Mouse (Mus musculus) lung, adult 2 months (tissue): ENCODE data around the gene Mmp11. TPM values are rescaled to one million over a fixed set of nuclear protein-coding genes. Genes with fewer than 3 reads are reported as not detected.

Experiments used
- DNase-seq: peaks from one replicate; pipeline ENCODE4 v3.0.0; 2022
- H3K4me1 ChIP-seq: fragments of 200-500 bp; 2 replicates; pipeline ENCODE4 v1.6.1; 2011; ENCODE audit warnings: low read length; ENCODE audit not compliant: control insufficient read depth, insufficient read depth
- H3K4me3 ChIP-seq: fragments of 200-500 bp; replicated peaks from 2 replicates; pipeline ENCODE3; 2011; ENCODE audit warnings: low read depth, mild to moderate bottlenecking, control low read depth, low read length; ENCODE audit errors: extremely low read depth
- CTCF ChIP-seq: fragments of 200-500 bp; IDR thresholded peaks from 2 replicates; pipeline ENCODE4 v1.5.1; 2011; ENCODE audit warnings: mild to moderate bottlenecking, low read length, control low read depth; ENCODE audit not compliant: insufficient read depth
- POLR2A ChIP-seq: fragments of 200-500 bp; IDR thresholded peaks from 2 replicates; pipeline ENCODE4 v1.6.1; 2011; ENCODE audit warnings: low read depth, mild to moderate bottlenecking, control low read depth, low read length, borderline replicate concordance; ENCODE audit errors: extremely low read depth
- WGBS: fragments of 180-500 bp; shearing (Covaris S2); methylation state at CpG from one replicate; pipeline ENCODE4 v1.1.7; 2018; 5-methylcytosine and 5-hydroxymethylcytosine counted together
- polyA plus RNA-seq: library from polyadenylated mRNA; depleted of rRNA; stranded (reverse); fragments of >200 nt; gene quantifications from 2 replicates; pipeline ENCODE4 v1.2.3, GENCODE M21; 2012; rRNA removed

Gene Mmp11
- polyA plus RNA-seq = 83.9 and 89.2 TPM in 2 replicates

DNA sequence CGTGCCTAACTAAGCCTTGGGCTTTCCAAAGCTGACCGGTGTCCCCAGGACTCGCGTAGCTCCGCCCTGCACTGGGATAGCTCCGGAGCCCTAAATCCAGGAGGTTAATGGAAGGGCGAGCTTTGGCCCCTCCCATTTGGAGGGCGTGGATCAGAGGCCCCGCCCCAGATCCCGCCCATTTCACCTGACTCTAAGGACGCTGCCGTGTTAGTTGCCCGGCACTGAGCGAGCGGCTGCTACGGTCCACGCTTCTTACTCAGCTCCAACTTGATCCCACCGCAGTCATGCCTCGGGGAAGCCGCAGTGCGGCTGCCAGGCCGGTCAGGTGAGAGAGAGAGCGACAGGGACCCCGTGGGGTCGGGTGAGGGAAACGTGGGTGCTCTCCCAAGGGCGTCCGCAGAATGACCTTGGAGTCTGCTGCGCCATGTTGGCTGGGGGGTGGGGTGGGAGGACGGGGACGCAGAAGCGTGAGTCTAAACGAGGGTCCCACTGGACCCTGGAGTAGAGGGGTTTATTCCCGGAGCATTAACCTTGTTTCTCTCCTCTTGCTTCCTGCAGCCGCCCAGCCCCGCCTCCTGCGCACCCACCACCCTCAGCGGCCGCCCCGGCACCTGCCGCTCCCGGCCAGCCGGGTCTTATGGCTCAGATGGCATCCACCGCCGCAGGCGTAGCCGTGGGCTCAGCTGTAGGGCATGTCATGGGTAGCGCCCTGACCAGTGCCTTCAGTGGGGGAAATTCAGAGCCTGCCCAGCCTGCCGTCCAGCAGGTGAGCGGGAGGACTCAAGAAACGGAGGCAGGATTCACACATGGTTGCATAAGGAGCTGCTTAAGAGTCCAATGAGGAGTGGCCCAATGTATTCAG, at the start of gene Mmp11:
Mmp11 (minus strand) TSS at position 817 of the 862 bp plus-strand sequence.
- TF ChIP-seq POLR2A (peak; percentile 92; the same call in 1 of the 2 replicates), CTCF (no peak)
- peaks cover 3% of the 10 kb centered on the region; the same call in 1 of the 2 replicates for H3K4me1 ChIP-seq
- peak within 1 kb of the TSS; percentile 81 for H3K4me3 ChIP-seq
- peak; percentile 71 for DNase-seq
- WGBS = 6% methylated on average over 51 of the region's 51 CpGs

DNA sequence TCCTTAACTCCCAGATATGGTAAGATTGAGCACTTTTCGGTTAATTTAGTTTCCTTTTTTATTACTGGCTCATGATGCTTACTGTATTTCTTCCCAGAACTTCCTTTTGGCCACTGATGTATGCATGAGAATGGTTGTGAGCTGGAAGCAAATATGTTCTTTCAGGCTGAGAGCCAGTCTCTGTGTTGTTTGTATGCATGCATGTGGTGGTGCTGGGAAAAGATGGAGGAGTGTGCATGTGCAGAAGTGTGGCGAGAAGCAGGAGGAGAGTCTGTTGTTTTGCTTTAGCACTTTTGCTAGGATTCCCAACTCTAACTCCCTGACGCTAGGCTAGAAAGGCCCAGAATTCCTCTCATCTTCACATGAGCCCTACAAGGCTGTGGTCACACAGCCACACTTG, 43.1 kb upstream of the Mmp11 start:
- 85% methylated on average over 3 of the region's 3 CpGs for WGBS
- TF ChIP-seq POLR2A = no peak
- no peak for TF ChIP-seq CTCF

DNA sequence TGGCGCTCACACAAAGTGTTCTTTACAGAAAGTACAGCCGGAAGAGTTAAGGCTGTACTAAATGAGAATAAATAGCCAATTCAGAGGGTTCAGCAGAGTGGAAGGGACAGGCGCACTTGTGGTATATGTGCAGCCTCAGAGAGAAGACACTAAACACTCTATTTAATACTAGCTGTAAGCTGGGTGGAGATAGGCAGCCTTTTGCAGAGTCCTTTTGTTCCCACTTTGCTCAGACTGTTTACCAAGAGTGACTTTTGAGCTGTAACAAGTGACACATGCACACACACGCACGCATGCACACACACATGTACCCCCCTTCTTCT, 42.5 kb upstream of the Mmp11 start:
- no peak for DNase-seq
- WGBS = 66% methylated on average over 5 of the region's 5 CpGs
- TF ChIP-seq CTCF (no peak), POLR2A (no peak)
- Histone ChIP-seq H3K4me3 (no peak overlapping the region), H3K4me1 (no peaks in the 10 kb centered on the region)

More for the DNA sequence above, 43.1 kb upstream of the Mmp11 start:
- no peak overlapping the region for H3K4me3 ChIP-seq
- no peaks in the 10 kb centered on the region for H3K4me1 ChIP-seq
- no peak for DNase-seq

DNA sequence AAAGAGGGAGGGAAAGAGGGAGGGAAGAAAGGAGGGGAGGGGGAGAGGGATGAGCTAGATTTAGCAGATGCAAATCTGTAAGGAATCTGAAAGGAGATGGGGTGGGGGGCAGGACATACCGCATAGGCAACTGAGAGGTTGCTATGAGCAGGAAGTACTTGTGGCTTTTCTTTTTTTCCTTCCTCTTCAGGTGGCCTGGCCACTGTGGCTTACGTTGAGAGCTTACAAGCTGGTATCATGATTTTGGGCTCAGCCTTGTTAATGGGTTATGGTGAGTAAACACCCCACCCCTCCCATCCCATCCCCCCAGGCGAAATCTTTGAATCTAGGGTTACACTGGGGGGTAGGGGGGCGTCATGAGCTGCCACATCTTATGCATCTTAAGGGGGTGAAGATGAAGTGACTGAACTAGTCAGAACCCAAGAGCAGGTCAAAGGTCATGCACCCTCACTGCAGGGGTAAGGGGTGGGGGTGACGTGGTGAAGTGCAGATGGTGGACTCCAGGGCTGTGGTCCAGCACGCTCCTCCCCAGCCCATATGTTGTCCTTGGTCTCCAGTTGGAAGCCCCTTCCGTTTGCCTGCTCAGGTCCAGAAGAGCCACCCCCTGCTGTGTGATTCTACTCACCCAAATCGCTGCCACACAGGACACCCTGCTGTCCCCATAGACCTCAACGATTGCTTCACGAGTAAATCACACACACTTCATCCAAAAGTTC, 42.0 kb upstream of the Mmp11 start:
- no peak overlapping the region for H3K4me3 ChIP-seq
- TF ChIP-seq POLR2A (no peak), CTCF (no peak)
- 30% methylated on average over 10 of the region's 10 CpGs for WGBS
- H3K4me1 ChIP-seq = no peaks in the 10 kb centered on the region
- DNase-seq = no peak

DNA sequence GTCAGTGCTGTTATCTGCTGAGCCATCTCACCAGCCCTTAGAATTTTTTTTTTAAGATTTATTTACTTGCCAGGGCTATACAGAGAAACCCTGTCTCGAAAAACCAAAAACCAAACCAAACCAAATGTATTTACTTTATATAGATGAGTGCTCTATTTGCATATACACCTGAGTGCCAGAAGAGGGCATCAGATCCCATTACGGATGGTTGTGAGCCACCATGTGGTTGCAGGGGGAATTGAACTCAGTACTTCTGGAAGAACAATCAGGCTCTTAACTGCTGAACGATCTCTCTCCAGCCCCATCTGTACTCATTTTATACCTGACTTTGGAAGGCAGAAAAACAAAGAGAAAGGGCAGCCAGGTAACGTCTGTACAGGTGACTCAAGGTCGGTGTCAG, 38.9 kb upstream of the Mmp11 start:
- peak; percentile 56 for TF ChIP-seq CTCF
- no peak for TF ChIP-seq POLR2A
- Histone ChIP-seq H3K4me1 (no peaks in the 10 kb centered on the region), H3K4me3 (no peak overlapping the region)
- WGBS = 67% methylated on average over 5 of the region's 5 CpGs
- DNase-seq = no peak

DNA sequence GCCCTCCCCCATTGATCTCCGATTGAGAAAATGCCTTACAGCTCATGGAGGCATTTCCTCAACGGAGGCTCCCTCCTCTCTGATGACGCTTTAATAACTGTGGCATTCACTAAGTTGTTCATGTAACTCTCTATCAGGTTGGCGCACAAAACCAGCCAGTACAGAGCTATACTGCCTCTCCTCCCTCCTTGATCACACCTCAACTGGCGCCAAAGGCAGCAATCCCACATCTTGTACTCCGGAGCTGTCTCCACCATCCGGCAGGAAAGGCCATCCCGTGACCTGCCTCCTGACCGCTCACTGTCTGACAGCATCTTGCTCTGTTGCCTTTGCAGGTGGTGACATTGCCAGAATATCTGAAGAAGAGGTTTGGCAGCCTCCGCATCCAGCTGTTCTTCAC, 37.5 kb upstream of the Mmp11 start:
- 82% methylated on average over 10 of the region's 10 CpGs for WGBS
- Histone ChIP-seq H3K4me3 (no peak overlapping the region), H3K4me1 (no peaks in the 10 kb centered on the region)
- DNase-seq = no peak
- no peak for TF ChIP-seq CTCF
- no peak for TF ChIP-seq POLR2A

DNA sequence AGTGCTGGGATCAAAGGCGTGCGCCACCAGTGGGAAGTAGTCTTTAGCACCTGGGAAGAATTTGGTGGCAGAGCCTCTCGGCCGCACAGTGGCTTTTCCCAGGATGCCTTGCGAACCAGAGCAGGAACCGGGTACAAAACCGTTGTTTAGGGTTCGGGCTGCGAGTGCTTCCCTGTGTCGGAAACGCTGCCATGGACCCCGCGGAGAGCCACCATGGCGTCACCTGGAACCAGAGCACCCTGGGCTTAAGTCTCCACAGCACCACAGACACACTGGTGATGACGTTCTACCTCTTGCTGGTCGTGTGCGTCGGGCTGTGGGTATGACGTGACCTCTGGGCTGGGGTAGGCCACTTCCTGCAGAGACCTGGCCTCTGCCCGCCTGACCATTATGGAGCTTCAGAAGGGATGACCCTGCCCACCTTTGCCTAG, 18.1 kb upstream of the Mmp11 start, which contains the start of gene Gm5134:
Gm5134 (plus strand) TSS at position 134 of the 431 bp plus-strand sequence.
- 22% methylated on average over 20 of the region's 20 CpGs for WGBS

DNA sequence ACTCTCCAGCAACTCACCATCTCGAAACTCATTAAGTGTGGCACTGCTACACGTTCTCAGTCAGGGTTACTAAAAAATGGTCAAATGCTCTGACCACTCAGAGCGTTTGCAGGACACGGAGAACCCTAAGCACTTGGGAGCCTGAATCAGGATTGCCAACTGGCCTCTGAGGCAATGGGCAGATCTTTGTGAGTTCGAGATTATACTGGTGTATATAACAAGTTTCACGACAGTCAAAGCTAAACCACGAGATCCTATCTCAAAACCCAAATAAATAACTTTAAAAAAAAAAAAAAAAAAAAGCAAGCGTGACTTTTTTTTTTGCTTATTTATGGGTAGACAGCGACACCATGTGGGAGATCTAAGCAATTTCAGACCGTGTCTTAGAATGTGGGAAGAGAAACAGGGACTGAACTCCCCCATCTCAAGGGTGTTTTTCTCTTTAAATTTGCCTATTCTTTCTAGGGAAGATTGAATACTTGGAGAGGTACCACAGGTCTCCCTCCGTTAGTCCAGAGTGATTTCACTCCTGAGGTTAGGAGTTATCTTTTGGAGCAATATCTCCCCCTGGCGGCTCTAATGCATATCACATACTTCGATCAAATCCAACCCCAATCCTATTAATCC, 15.2 kb upstream of the Mmp11 start:
- Histone ChIP-seq H3K4me3 (peak overlapping the region; percentile 28), H3K4me1 (peaks cover 6% of the 10 kb centered on the region; the same call in 1 of the 2 replicates)
- TF ChIP-seq POLR2A (no peak), CTCF (peak; percentile 27; the same call in 1 of the 2 replicates)
- DNase-seq = no peak
- 2% methylated on average over 13 of the region's 13 CpGs for WGBS

More for the DNA sequence above, 18.1 kb upstream of the Mmp11 start, which contains the start of gene Gm5134:
- no peak for DNase-seq
- TF ChIP-seq POLR2A (no peak), CTCF (no peak)
- Histone ChIP-seq H3K4me1 (peaks cover 6% of the 10 kb centered on the region; the same call in 1 of the 2 replicates), H3K4me3 (peak within 1 kb of the TSS; percentile 6)

DNA sequence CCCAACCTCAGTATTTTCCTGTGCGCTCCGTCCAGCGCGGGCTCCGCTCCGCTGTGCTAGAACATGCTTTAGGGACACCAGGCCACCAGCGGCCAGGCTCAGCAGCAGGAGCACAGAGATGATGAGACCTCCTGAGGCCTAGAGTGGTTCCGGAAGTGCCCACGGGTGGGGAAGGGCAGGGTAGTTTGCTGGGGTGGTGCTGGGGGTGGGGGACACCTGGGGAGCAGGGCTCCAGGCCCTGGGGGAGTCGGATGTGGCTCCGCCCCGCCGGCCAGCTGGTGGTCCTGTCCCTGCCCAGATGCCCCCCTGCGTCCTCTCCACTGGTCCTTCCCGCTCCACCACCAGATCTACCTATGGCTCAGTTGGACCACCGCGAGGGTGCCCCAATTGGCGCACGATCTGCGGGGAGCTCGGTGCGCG, 14.5 kb upstream of the Mmp11 start:
- DNase-seq = no peak
- H3K4me1 ChIP-seq = peaks cover 6% of the 10 kb centered on the region; the same call in 1 of the 2 replicates
- no peak for TF ChIP-seq CTCF
- peak; percentile 25; the same call in 1 of the 2 replicates for TF ChIP-seq POLR2A

More for the DNA sequence above, 14.5 kb upstream of the Mmp11 start:
- WGBS = 8% methylated on average over 23 of the region's 23 CpGs
- peak overlapping the region; percentile 25 for H3K4me3 ChIP-seq
